Mouse (Mus musculus) stomach, postnatal 0 days (tissue): ENCODE results near the gene Col13a1.

Experiments used
- CTCF ChIP-seq: IDR thresholded peaks from 2 replicates; pipeline ENCODE4 v1.5.1; 2016; ENCODE audit warnings: antibody characterized with exemption, low read depth, mild to moderate bottlenecking, moderate library complexity
- EP300 ChIP-seq: optimal IDR thresholded peaks from 2 replicates; pipeline ENCODE3; 2016; ENCODE audit warnings: antibody characterized with exemption

- TF ChIP-seq CTCF (no peak), EP300 (no peak)
Observed at GRCm38 (mm10) chr10:61825536-61825935, 153.4 kb downstream of the Col13a1 start.
